Mouse (Mus musculus) cerebellum, adult 18-20 months (tissue): ENCODE measurements around the gene Edem3.
A peak's percentile ranks its signal among the peaks of the same experiment; 100 is the strongest.
"Not testable (repeated sequence)": the region's sequence is repeated elsewhere in the genome, so short reads cannot be mapped to it uniquely, and the experiment has no call there.

Experiments
- DNase-seq, 2 experiments: peaks; one replicate each; pipeline ENCODE4 v3.0.0; 2021

Edem3 gene

DNA sequence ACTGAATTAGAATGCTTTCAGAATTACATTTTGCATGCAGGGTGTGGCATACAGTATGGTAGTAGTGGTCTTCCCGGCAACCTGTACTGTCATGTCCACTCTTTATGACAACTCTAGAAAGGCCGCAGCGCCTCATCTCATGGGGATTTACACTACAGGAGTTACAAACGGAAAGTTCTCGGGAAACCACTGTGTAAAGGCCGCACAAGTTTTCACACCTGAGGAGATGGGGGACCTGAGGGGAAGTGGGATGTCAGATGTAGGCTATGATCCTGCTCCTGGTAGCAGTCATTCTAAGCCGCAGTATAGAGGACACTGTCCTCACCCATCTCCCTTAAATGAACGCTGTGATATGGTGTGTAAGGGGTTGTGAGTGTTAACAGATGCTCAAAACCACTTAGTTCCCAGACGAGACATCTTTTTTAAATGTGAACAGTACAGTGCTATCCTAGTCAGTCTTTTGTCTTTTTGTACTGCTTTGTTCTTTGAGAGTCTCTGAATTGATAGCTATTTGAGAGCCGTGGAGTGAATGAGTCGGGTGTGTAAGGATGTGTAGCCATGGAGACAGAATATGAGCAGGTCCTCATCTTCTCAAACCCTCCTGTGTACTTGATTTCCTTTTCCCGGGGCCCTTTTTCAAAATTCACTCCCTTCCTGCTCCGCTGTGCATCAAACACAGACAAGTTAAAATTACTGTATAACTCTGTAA lies 57.0 kb downstream of the Edem3 start:
- no peak for DNase-seq

DNA sequence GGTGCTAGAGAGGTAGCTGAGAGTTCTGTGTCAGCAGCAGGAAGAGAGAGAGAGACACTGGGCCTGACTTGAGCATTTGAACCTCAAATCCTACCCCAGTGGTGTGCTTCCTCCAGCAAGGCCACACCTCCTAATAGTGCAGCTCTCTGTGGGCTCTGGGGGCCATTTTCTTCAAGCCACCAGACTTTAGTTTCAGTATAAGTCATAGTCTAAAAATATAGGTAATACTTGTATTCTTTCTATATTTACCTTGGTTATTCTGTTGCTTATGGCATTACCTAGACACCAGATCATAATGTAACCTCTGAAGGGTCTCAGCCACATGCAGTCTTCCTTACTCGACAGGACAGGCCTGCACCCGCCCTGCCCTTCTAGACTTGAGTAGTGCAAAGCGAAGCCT lies 60.9 kb downstream of the Edem3 start:
- DNase-seq, result no peak

DNA sequence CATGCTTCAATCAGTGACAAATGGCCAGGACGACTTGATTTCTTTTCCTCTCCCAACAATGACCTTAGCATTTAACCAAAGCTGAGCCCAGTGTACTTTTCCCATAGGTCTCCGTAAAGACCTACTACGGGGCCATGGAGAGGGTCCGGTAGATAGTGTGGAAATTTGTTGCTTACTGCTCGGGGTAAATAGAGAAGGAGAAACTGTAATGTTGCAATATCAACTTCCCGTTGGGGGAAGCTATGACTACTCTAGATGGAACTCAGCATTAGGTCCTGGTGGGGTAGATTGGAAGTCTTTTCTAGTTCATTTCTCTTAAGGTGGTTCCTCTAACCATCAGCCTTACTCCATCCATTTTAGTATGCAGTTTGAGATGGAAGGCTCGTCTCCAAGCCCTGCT lies 64.0 kb downstream of the Edem3 start:
- DNase-seq, result no peak

DNA sequence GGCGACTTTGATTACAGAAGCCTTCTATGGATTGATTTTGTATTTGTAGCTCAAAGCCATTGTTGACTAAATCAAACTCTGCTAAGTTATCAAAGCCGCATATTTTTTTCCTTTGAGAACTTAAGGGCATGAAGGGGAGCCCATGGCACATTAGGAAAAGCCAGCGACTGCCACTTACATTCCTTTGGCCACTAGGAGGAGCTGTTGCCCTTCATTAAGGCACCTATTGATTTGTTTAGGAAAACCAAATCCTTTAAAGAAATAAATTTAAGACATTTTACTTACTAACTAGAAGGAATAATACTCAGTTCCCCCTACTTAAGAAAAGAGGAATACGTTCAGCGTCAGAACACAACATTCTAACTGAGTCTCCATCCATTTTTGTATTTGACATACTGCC lies 65.3 kb downstream of the Edem3 start:
- peak; percentile 76 to 83 for DNase-seq

DNA sequence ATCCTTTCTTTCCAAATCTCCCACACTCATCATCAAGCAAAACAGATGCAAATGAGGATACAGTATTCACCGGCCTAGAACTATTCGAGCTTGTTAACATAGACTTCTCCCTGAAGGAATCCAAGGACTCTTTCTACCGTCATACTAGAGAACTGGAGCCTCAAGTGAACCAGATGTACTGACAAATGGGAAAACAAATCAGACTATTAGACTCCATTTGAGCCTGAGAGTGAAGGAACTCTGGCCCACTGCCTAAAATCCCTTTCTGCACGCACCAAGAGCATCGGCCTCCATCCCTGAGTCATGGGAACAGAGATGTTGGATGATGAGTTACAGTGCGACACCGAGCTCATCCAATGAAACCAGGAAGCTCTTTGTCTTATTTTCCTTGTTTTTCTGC lies 69.9 kb downstream of the Edem3 start:
- DNase-seq, result no peak

DNA sequence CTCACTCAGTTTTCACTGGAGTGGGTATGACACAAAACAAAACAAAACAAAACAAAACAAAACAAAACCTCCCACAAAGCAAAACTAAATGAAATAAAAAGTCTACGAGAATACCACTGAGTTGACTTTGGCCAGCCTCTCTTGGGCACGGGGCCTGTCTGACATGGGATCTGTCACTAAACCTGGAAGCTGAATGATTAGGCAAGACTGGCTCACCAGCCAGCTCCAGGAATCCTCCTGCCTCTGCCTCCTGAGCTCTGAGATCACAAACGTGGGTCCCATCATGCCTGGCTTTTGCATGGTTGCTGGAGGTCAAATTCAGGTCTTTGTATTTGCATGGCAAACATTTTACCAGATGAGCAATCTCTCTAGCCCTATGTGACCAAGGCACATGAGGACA lies 76.6 kb downstream of the Edem3 start:
- DNase-seq, result no peak

DNA sequence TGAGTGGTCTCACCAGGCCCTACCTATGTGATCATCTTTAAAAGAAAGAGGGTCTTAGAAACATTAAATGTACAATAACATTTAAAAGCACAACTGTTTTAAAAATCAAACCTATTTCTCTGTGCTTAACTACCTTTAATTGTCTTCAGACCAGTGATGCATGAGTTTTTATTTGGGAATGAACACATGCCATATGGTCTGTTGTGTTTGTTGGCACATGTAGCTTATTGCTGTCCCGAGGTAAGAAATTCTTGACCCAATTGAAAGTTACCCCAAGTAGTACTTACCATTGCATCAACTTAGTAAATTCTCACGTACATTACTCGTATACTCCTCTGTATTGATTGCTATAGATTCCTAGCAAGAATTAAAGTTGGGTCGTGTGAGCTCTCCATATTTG lies 80.1 kb downstream of the Edem3 start:
- peak; percentile 44 to 53 for DNase-seq

DNA sequence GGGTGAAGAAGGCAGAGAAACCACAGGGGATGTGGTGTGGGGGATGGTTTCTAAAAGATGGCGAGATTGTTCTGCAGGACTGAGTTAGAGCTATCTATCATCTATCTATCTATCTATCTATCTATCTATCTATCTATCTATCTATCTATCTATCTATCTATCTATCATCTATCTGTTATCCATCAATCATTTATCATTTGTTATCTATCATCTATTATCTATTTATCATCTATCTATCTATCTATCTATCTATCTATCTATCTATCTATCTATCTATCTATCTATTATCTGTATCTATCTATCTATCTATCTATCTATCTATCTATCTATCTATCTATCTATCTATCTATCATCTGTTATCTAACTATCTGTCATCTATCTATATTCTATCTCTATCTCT lies 85.2 kb downstream of the Edem3 start:
- not testable (repeated sequence) for DNase-seq

DNA sequence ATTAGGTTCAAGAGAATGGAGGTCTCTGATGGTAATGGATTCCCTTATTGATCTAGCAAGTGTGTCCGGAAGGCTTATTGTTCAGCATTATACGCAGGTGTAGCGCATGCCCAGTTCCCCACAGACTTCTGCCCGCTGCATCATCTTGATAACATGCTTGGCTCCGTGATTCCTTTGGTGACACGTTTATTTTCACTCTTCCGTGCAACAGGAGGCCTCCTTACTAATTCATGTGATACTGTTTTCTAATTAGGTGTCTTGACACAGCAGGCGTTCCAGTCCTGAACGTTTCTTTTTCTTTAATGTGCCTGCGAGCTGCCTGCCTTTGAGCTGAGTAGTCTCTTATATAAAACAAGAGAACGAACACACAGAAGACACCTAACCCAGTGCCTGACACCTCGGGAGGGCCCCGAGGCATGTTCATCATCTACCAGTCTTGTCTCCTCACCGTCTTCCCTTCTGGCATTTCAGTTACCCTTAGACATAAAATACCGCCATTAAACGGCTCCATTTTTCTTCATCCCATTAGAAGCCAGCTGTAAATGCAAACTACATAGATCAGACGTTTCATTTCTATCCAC lies 90.2 kb downstream of the Edem3 start:
- DNase-seq, result no peak

DNA sequence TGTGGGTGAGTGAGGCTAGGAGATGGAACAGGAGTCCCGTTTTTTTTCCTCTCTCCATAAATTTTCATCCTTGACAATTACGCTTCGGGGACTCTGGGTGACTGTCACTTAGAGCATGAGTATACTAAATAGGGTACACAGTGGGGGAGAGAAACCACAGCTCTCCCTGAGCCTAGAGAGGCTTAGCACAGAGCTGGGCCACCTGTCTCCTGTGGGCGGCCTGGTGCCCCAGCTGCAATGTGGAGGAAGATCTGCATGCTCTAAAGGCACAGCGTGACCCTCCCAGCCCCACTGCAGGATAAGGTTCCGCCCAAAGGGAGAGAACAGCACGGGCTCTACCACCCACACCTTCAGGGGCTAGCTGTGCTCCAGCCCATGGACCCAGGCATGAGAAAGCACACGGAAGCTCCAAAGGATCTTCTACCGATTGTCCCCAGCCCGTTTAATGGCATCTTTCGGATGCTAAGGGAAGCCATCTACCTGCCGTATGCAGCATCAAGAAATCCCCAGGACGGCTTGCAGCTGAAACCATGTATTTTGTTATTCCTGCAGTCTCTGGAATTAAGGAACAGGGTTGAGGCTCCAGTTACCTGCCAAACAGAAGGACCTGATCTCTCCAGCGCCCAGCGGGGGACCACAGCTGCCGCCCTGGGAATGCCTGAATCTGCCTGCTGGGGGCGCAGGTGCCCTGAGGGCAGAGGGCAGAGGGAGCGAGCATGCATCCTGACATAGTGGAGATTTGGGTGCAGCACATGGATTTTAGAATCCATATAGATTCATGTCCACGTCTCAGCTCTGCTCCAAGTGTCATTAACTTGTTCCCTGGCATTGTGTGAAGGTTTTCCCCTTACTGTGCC lies 91.0 kb downstream of the Edem3 start:
- DNase-seq, result peak; percentile 33 to 46

DNA sequence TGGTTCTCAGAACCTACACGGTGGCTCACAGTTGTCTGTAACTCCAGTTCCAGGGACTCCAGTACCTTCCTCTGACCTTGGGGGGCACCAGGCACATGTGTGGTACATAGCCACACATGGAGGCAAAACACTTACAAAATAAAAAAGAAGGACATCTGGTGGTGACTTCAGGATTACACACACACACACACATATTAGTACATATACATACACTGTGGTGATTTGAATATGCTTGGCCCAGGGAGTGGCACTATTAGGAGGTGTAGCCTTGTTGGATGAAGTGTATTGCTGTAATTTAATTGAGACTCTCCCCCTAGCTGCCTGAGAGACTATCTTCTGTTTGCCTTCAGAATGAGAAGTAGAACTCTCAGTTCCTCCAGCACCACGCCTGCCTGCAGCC lies 93.1 kb downstream of the Edem3 start:
- DNase-seq, result no peak

DNA sequence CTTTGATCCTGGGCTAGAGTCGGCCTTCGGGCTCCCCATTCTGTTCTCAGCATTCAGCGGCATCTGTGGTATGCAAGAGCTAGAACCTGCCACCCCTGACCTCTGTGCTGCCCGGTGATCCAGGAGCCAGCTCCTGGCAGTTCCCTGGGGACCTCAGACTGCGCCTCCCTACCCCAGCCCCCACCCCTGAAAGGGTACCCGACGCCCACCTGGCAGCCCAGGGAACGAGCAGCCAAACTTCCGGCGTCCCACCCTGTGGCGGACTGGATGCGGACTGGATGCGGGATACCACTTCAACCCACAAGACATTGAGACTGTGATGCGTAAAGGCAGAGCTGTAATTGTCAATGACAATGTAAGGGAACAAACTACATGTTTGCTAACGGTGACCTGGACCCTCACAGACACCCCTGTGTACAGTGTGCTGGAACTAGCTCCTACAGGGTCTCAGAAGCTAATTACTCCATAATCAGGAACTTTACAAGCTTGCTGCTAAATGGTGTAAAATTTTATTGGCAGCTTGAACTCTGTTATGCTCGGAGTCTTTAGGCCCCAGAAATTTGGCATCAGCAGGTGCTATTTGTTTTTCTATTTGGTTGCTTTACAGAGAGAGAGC lies 94.9 kb downstream of the Edem3 start:
- DNase-seq, result no peak

DNA sequence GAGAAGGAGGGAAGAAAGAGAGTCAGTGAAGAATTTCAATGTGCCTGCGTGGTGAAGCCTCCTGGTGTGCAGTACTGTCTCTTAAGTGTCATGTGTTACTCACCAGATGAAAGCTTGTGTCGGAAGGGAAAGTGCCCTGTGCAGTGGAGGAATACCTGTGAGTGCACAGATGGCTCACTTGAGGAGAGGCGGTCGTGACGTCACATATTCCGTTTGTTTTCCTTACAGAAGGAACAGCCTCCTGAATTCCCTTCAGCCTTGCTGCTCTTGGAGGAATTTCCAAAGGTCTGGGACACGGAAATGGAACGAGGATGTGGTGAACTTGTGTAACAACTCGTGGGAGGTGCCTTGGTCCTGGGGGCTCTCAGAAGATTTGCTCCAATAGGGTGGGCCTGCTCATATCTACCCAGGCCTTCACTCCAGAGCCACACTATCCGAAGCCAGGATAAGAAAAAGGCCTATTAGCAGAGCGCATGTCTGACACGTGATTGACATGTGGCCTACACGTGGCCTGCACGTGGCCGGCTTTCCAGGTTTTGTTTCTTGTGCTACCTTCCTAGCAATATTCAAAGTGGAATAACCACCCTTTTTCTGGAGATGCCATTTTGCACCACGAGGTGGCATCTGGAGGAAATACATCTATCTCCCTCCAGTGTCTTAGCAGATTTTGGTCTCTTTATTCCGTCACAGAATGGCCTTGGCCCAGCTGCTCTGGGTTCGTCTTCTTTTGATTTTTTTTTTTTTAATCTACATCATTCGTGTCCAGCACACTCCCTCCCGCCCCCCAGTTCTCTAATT lies 96.1 kb downstream of the Edem3 start:
- DNase-seq, result no peak

DNA sequence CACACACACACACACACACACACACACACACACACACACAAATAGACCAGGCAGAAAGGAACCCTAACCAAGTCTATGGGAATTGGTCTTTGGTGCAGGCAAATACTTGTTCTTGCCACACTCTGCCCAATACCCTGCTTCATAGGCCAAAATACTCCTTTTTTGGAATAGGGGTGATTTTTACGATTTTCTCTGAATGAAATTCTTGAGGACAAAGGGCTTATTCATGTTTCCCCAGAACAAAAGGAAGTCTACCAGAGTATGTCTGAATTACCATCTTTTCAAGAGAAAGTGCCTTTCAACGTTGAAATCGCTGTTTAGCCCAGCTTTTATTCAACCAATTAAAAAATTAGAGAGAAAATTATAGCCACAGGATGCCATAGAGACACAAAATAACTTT lies 96.8 kb downstream of the Edem3 start:
- DNase-seq, result no peak

DNA sequence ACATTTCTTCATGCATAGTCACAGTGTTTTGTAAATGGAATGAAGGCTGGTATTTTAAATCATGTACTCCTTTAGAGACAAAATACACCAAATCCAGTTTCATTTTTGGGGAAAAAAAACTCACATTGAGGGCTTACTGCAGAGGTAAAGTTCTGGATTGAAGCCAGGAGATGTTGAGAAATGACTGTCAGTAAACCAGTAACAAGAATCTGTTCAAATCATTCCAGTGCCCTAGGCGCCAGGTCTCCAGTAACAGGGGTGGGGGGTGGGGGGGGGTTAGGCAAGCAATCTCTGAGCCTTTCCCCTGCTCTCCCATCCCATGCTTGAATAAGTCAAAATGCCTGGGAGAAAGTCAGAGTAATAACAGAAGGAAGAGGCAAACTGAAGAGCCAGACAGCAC lies 100.4 kb downstream of the Edem3 start:
- no peak for DNase-seq

DNA sequence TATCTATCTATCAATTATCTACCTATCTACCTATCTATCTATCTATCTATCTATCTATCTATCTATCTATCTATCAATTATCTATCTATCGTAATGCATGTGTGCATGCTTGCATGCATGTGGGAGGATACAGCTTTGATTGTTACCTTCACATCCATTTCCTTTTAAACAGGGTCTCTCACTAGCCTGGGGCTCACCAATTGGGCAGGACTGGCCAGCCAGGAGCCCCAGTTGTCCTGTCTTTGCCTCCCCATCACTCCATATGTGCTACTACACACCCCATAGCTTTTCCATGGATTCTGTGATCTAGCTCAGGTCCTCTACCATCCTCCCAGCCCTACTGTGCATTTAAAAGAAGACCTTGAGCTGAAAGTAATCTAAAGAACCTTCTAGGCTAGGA lies 103.3 kb downstream of the Edem3 start:
- DNase-seq, result no peak

DNA sequence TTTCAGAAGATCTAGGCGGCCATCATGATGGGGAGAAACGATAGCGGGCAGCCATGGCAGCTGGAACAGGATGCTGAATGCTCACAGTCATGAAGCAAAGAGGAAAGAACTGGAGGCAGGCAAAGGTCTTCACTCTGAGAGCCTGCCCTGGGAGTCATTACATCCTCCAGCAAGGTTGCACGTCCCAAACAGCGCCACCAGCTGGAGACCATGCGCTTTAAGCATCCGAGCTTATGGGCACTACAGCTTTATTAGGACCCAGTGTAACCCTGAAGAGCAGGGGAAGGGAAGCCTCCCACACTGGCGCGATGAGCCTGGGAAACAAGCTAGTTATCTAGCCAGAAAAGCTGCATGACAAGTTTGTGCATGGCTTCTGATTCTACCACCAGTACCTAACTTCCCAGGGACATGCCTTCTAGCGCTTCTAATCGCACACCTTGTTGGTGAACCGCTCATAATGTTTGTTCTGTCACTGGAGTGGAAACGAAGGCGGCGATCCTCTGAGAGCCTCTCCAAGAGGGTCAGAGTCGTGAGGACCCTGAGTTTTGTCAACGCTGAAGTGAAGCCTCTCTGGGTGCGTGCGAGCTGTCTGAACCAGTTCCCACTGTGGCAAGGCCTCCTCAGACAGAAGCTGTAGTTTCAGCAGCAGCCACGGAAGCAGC lies 106.3 kb downstream of the Edem3 start:
- DNase-seq, result no peak

DNA sequence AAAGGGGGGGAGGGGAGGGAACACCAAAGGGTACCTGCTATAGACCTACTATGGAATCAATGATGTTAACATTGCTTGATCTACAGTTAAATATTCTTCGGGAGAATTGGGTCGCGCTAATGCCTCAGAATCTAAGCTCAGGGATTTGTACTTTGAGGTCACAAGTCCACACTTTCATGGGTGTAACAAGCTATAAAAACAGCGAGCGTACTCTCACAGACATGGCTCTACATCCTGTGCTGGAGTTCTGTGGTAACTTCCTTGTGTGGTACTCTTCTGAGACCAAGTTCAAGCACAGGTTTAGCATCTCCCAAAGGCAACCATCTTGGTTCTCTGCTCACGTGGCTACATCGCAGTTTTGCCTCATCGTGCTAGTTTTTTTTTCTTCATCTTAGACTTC lies 106.9 kb downstream of the Edem3 start:
- DNase-seq, result no peak

DNA sequence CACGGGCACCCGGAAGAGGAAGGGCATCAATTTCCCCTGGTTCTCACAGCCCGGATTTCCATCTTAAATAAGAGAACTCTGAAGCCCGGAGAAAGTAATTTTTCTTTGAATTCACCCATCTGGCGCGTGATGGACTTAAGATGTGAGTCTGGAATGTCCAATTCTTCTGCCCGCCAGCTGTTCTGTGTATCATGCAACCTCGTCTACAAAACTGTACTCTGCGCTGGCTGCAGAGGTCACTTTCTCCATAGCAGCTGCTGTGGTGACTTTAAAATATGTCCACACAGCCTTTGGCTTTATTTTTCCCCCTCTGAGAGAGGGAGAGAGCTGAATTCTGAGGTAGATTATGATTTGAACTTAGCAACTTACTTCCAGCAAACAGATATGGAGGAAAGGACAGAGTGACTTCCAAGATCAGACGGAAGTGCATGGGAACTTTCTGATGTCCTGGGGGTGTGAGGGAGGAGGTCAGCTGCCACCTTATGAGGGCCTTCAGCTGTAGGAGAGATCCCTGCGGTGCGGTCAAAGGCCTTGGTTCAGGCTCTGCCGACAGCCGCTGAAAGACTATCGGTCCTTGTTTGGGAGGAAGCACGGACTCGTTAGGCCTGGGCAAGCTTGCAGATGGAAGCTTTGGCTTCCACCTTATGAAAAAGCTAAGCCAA lies 108.1 kb downstream of the Edem3 start:
- no peak for DNase-seq

DNA sequence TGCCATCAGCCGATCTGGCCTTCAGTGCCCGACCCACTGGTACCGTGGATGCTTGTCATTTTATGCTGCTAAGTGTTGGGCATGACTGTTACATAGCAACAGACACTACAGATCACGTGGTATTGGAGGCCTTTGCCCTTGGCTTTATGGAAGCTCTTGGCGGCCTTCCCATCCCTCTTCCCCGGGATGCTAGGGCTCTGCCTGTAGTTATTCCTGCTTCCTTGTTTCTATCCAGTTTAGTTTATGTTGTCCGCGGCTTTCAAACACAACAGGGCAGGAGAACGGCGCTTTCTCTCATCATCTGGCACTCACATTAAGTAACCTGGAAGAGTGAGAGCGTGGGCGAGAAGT lies 108.6 kb downstream of the Edem3 start:
- no peak for DNase-seq

DNA sequence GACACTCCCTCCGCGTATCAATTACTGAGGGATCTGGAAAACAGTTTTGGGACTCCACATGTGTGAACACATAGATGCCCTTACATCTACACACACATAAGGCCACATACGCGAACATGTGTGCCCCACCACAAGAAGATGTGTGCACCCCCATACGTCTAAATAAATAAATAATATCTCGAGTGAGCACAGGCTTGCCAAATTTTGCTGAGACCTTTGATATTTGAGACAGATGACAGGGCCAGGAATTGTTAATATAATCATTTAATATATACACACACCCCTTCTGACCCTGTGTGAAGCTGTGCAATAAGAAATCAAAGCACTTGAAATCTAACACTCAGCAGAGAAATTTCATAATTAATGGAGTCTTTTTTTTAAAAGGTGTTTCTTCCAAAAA lies 109.2 kb downstream of the Edem3 start:
- no peak for DNase-seq
